Mouse (Mus musculus) limb, embryonic 14.5 days (tissue): ENCODE data around the gene Bcorl1. TPM values are rescaled to one million over a fixed set of nuclear protein-coding genes. Genes with fewer than 3 reads are reported as not detected.

ENCODE experiments used
- ATAC-seq: fragments of 200-750 bp; cut with Nextera tagmentation; 2 replicates; pipeline ENCODE4 v1.8.0; 2017; ENCODE audit warnings: low read depth, moderate number of reproducible peaks, moderate TSS enrichment; ENCODE audit not compliant: low FRiP score
- DNase-seq: peaks from one replicate; pipeline ENCODE4 v3.0.0-alpha.2; 2015; ENCODE audit warnings: low spot score
- H3K27ac ChIP-seq: fragments of 300-500 bp; sonication (generic); replicated peaks from 2 replicates; pipeline ENCODE4 v1.5.1; 2014; ENCODE audit warnings: low read depth, mild to moderate bottlenecking, low read length, moderate library complexity, mixed read lengths
- H3K27me3 ChIP-seq: fragments of 300-500 bp; sonication (generic); 2 replicates; pipeline ENCODE4 v1.6.1; 2014; ENCODE audit warnings: low read length, mixed read lengths; ENCODE audit not compliant: control insufficient read depth, insufficient read depth
- H3K36me3 ChIP-seq: fragments of 300-500 bp; sonication (generic); 2 replicates; pipeline ENCODE4 v1.6.1; 2014; ENCODE audit warnings: mild to moderate bottlenecking, low read length, moderate library complexity, mixed read lengths; ENCODE audit not compliant: control insufficient read depth, insufficient read depth
- H3K4me1 ChIP-seq: fragments of 300-500 bp; sonication (generic); 2 replicates; pipeline ENCODE4 v1.6.1; 2014; ENCODE audit warnings: antibody characterized with exemption, low read length, mixed read lengths; ENCODE audit not compliant: control insufficient read depth, insufficient read depth
- H3K4me2 ChIP-seq: fragments of 300-500 bp; sonication (generic); replicated peaks from 2 replicates; pipeline ENCODE4 v1.6.1; 2014; ENCODE audit warnings: low read depth, mild to moderate bottlenecking, low read length, moderate library complexity; ENCODE audit not compliant: severe bottlenecking
- H3K4me3 ChIP-seq: fragments of 300-500 bp; sonication (generic); replicated peaks from 2 replicates; pipeline ENCODE4 v1.5.1; 2014; ENCODE audit warnings: low read length
- H3K9ac ChIP-seq: fragments of 300-500 bp; sonication (generic); 2 replicates; pipeline ENCODE4 v1.6.1; 2014; ENCODE audit warnings: mild to moderate bottlenecking, low read depth, low read length, moderate library complexity; ENCODE audit not compliant: severe bottlenecking
- H3K9me3 ChIP-seq: fragments of 300-500 bp; sonication (generic); 2 replicates; pipeline ENCODE4 v1.6.1; 2016; ENCODE audit warnings: low read length; ENCODE audit not compliant: control insufficient read depth
- POLR2A ChIP-seq: fragments of 200-500 bp; IDR thresholded peaks from 2 replicates; pipeline ENCODE4 v1.8.0; 2012; ENCODE audit warnings: inconsistent platforms, mild to moderate bottlenecking, moderate library complexity, borderline replicate concordance; ENCODE audit not compliant: insufficient read depth, insufficient read length; ENCODE audit errors: extremely low read depth
- WGBS: fragments of 180-500 bp; shearing (Covaris S2); extraction: QIAGEN DNeasy Blood & Tissue Kit; methylation state at CpG from one replicate; pipeline ENCODE4 v1.1.7; 2014; 5-methylcytosine and 5-hydroxymethylcytosine counted together
- polyA plus RNA-seq, 2 experiments: library from polyadenylated mRNA; depleted of rRNA in 1 of 2; stranded (reverse) in 1 of 2; unstranded in 1 of 2; fragments of >200 nt; fragmentation: Nextera tagmentation in 1 of 2; extraction: Ambion mirVana in 1 of 2; gene quantifications; 2 replicates each; pipeline versions ENCODE4 v1.2.1 to v1.2.3; 2012 to 2014

Gene Bcorl1
- 7.9 and 8.6 TPM in 2 replicates for polyA plus RNA-seq (2012; rRNA removed)
- polyA plus RNA-seq (2014; fragmentation: Nextera tagmentation; extraction: Ambion mirVana), result 6.8 and 6.9 TPM in 2 replicates

- H3K4me1 ChIP-seq, result 0 out of 2 replicates have a peak, but pooled peaks cover 3% of the 10 kb centered on the region
- H3K9ac ChIP-seq, result peak within 1 kb of the TSS; percentile 55
- peak within 1 kb of the TSS; percentile 52 for H3K4me3 ChIP-seq
- H3K9me3 ChIP-seq, result no peaks in the 10 kb centered on the region
- DNase-seq (peak; percentile 53), ATAC-seq (peak; percentile 46; the same call in 1 of the 2 replicates)
- H3K36me3 ChIP-seq, result no peaks in the 10 kb centered on the region
- H3K4me2 ChIP-seq, result peak within 1 kb of the TSS; percentile 68
- no peak for TF ChIP-seq POLR2A
- H3K27ac ChIP-seq, result peak within 1 kb of the TSS; percentile 67
- H3K27me3 ChIP-seq, result no peaks in the 10 kb centered on the region
- 17% methylated on average over 5 of the region's 33 CpGs for WGBS
Measured at GRCm38 (mm10) chrX:48341141-48341540, at the start of gene Bcorl1. Gene Bcorl1 (plus strand): TSS chrX:48341358.

GRCm38 (mm10) chrX:48291413-48291812 is 49.7 kb upstream of the Bcorl1 start:
- Histone ChIP-seq H3K27me3 (no peaks in the 10 kb centered on the region), H3K4me3 (no peak overlapping the region), H3K27ac (no peak overlapping the region), H3K9me3 (no peaks in the 10 kb centered on the region), H3K4me2 (no peak overlapping the region), H3K36me3 (no peaks in the 10 kb centered on the region), H3K9ac (no peak overlapping the region), H3K4me1 (no peaks in the 10 kb centered on the region)
- TF ChIP-seq POLR2A, result no peak
- no peak for DNase-seq
- no peak for ATAC-seq
- 31% methylated on average over 3 of the region's 3 CpGs for WGBS

GRCm38 (mm10) chrX:48305356-48305755 is 35.8 kb upstream of the Bcorl1 start:
- Histone ChIP-seq H3K27me3 (no peaks in the 10 kb centered on the region), H3K27ac (no peak overlapping the region), H3K4me3 (no peak overlapping the region), H3K36me3 (no peaks in the 10 kb centered on the region), H3K4me2 (no peak overlapping the region), H3K9me3 (no peaks in the 10 kb centered on the region), H3K9ac (no peak overlapping the region), H3K4me1 (no peaks in the 10 kb centered on the region)
- ATAC-seq (no peak), DNase-seq (no peak)
- TF ChIP-seq POLR2A, result no peak
- WGBS, result 82% methylated on average over 4 of the region's 4 CpGs

DNA sequence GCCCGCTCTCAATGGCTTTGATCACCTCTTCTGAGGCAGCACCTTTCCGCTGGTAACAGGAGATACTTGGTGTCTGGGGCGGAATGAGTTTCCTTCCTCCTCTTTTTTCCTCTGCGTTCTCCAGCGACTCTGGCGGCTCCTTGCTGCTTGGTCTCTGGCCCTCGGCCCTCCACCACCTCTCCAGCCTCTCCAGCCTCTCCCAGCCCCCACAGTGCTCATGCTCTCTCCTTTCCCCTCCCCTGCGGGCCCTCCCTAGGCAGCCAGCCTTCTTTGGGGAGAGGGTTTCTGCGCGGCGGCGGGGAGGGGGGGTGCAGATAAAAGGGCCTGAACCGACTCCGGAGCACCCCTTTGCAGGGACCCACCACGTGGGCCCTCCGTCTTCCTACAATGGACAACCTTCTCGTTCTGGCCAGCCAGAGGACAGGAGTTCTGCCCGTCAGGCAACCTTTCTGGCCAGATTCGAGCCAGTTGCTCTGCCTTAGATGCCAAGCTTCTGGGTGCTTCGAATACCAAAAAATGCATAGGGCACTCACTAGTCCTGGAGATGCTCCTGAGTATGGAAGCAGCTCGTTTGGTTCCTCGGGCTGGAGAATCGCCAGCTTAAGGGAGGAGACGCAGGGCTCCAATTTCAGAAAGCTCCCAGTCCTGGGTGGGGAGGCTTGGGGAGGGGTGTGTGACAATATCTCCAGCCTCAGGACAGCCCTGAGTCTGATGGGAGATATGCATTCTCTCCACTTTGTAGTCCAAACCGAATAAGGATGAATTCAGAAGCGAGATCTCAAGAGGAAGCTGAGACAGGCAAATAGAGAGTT is 30.2 kb upstream of the Bcorl1 start:
- no peak overlapping the region for H3K27ac ChIP-seq
- ATAC-seq (peak; percentile 32; the same call in 1 of the 2 replicates), DNase-seq (no peak)
- no peaks in the 10 kb centered on the region for H3K36me3 ChIP-seq
- H3K9me3 ChIP-seq, result no peaks in the 10 kb centered on the region
- peak overlapping the region; percentile 54 for H3K4me2 ChIP-seq
- 26% methylated on average over 26 of the region's 26 CpGs for WGBS
- H3K27me3 ChIP-seq, result no peaks in the 10 kb centered on the region; the same call in 1 of the 2 replicates
- no peak for TF ChIP-seq POLR2A
- peak overlapping the region; percentile 40 for H3K9ac ChIP-seq
- H3K4me3 ChIP-seq, result peak overlapping the region; percentile 18
- no peaks in the 10 kb centered on the region for H3K4me1 ChIP-seq

GRCm38 (mm10) chrX:48311727-48312126 is 29.4 kb upstream of the Bcorl1 start:
- Histone ChIP-seq H3K36me3 (no peaks in the 10 kb centered on the region), H3K27ac (no peak overlapping the region), H3K4me2 (no peak overlapping the region), H3K9me3 (no peaks in the 10 kb centered on the region), H3K27me3 (no peaks in the 10 kb centered on the region; the same call in 1 of the 2 replicates), H3K9ac (no peak overlapping the region), H3K4me1 (no peaks in the 10 kb centered on the region), H3K4me3 (no peak overlapping the region)
- ATAC-seq (no peak), DNase-seq (no peak)
- 78% methylated on average over 5 of the region's 5 CpGs for whole genome bisulfite sequencing
- TF ChIP-seq POLR2A, result no peak
